Mouse (Mus musculus): ENCODE measurements at regions not wholly inside any gene's neighbourhood (a gene's known extent, or its start where the extent isn't known, plus 50 kb on each side); places are given as distances from the start of the nearest gene placed in this dataset.

- 91% methylated on average over 1 of the region's 1 CpGs for WGBS
- no peak for ATAC-seq (replicated peaks; ENCODE audit: low FRiP score)
Measured at GRCm38 (mm10) chr8:39218716-39219115, 1456.2 kb upstream of the Adam24 start.

DNA sequence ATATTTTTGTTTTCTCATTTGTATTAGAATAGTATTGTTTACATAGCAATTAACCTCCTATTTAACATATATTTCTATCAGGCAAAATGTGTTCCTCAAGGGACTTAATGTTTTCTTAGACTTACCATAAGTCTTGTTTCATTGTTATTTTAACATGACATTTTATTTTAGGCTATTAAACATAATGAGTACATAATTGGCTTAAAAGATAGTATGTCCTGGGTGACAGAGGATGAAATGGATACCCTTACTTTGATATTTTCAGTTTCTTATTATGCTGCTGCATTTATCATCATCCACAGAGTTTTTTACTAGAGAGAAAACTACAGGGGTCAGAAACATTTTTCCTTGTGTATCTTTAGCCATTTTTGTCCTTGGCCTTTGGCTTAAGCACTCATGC is 1447.6 kb upstream of the Adam24 start:
- no peaks in the 10 kb centered on the region for H3K4me1 ChIP-seq (replicated peaks; ENCODE audit: control insufficient read depth, insufficient read depth, low read length)
- H3K9ac ChIP-seq (ENCODE audit: low read depth, low read length): no peak overlapping the region
- H3K4me2 ChIP-seq: no peak overlapping the region
- H3K27ac ChIP-seq (ENCODE audit: low read depth, low read length): no peak overlapping the region
- H3K36me3 ChIP-seq (ENCODE audit: control insufficient read depth, insufficient read depth, low read length): no peaks in the 10 kb centered on the region
- no peaks in the 10 kb centered on the region for H3K9me3 ChIP-seq (ENCODE audit: control insufficient read depth, low read length)
- H3K27me3 ChIP-seq (replicated peaks; ENCODE audit: control insufficient read depth, insufficient read depth, low read length): no peaks in the 10 kb centered on the region
- ATAC-seq (replicated peaks; ENCODE audit: low FRiP score) (no peak), DNase-seq (ENCODE audit: low spot score) (no peak)
- H3K4me3 ChIP-seq (ENCODE audit: low read depth, low read length): no peak overlapping the region

More at GRCm38 (mm10) chr8:39218716-39219115, 1456.2 kb upstream of the Adam24 start:
- DNase-seq (ENCODE audit: low spot score): no peak
- Histone ChIP-seq H3K4me3 (ENCODE audit: low read depth, low read length) (no peak overlapping the region), H3K4me2 (no peak overlapping the region), H3K36me3 (ENCODE audit: control insufficient read depth, insufficient read depth, low read length) (no peaks in the 10 kb centered on the region), H3K9me3 (ENCODE audit: control insufficient read depth, low read length) (no peaks in the 10 kb centered on the region), H3K27me3 (replicated peaks; ENCODE audit: control insufficient read depth, insufficient read depth, low read length) (no peaks in the 10 kb centered on the region), H3K27ac (ENCODE audit: low read depth, low read length) (no peak overlapping the region), H3K9ac (ENCODE audit: low read depth, low read length) (no peak overlapping the region), H3K4me1 (replicated peaks; ENCODE audit: control insufficient read depth, insufficient read depth, low read length) (no peaks in the 10 kb centered on the region)

- DNase-seq (ENCODE audit: low spot score) (no peak), ATAC-seq (replicated peaks; ENCODE audit: low FRiP score) (no peak)
- no peaks in the 10 kb centered on the region for H3K9me3 ChIP-seq (ENCODE audit: control insufficient read depth, low read length)
- H3K4me2 ChIP-seq: no peak overlapping the region
- no peak overlapping the region for H3K27ac ChIP-seq (ENCODE audit: low read depth, low read length)
- H3K27me3 ChIP-seq (replicated peaks; ENCODE audit: control insufficient read depth, insufficient read depth, low read length): no peaks in the 10 kb centered on the region
- H3K36me3 ChIP-seq (ENCODE audit: control insufficient read depth, insufficient read depth, low read length): no peaks in the 10 kb centered on the region
- WGBS: 64% methylated on average over 5 of the region's 5 CpGs
- H3K4me3 ChIP-seq (ENCODE audit: low read depth, low read length): no peak overlapping the region
- no peaks in the 10 kb centered on the region for H3K4me1 ChIP-seq (replicated peaks; ENCODE audit: control insufficient read depth, insufficient read depth, low read length)
- no peak overlapping the region for H3K9ac ChIP-seq (ENCODE audit: low read depth, low read length)
Measured at GRCm38 (mm10) chr8:39268970-39269497, 1405.8 kb upstream of the Adam24 start.

- Histone ChIP-seq H3K4me3 (ENCODE audit: low read depth, low read length) (no peak overlapping the region), H3K4me1 (replicated peaks; ENCODE audit: control insufficient read depth, insufficient read depth, low read length) (0 out of 2 replicates have a peak, but pooled peaks cover 2% of the 10 kb centered on the region), H3K9me3 (ENCODE audit: control insufficient read depth, low read length) (no peaks in the 10 kb centered on the region), H3K9ac (ENCODE audit: low read depth, low read length) (no peak overlapping the region), H3K27me3 (replicated peaks; ENCODE audit: control insufficient read depth, insufficient read depth, low read length) (no peaks in the 10 kb centered on the region), H3K27ac (ENCODE audit: low read depth, low read length) (no peak overlapping the region), H3K36me3 (ENCODE audit: control insufficient read depth, insufficient read depth, low read length) (no peaks in the 10 kb centered on the region), H3K4me2 (peak overlapping the region; percentile 33)
- no peak for DNase-seq (ENCODE audit: low spot score)
- 7% methylated on average over 12 of the region's 12 CpGs for WGBS
- ATAC-seq (replicated peaks; ENCODE audit: low FRiP score): no peak; the same call in 1 of the 2 replicates
Measured at GRCm38 (mm10) chr8:39297548-39298306, 1377.2 kb upstream of the Adam24 start.

- H3K4me1 ChIP-seq (replicated peaks; ENCODE audit: control insufficient read depth, insufficient read depth, low read length): no peaks in the 10 kb centered on the region
- no peaks in the 10 kb centered on the region for H3K36me3 ChIP-seq (ENCODE audit: control insufficient read depth, insufficient read depth, low read length)
- DNase-seq (ENCODE audit: low spot score) (no peak), ATAC-seq (replicated peaks; ENCODE audit: low FRiP score) (no peak)
- no peaks in the 10 kb centered on the region for H3K9me3 ChIP-seq (ENCODE audit: control insufficient read depth, low read length)
- H3K4me2 ChIP-seq: no peak overlapping the region
- no peaks in the 10 kb centered on the region for H3K27me3 ChIP-seq (replicated peaks; ENCODE audit: control insufficient read depth, insufficient read depth, low read length)
- H3K4me3 ChIP-seq (ENCODE audit: low read depth, low read length): no peak overlapping the region
- H3K27ac ChIP-seq (ENCODE audit: low read depth, low read length): no peak overlapping the region
- H3K9ac ChIP-seq (ENCODE audit: low read depth, low read length): no peak overlapping the region
- WGBS: 78% methylated on average over 6 of the region's 6 CpGs
Measured at GRCm38 (mm10) chr8:39303742-39304336, 1371.0 kb upstream of the Adam24 start.

GRCm38 (mm10) chr8:39313854-39314253 is 1361.0 kb upstream of the Adam24 start:
- ATAC-seq (replicated peaks; ENCODE audit: low FRiP score) (no peak), DNase-seq (ENCODE audit: low spot score) (no peak)
- no peak overlapping the region for H3K27ac ChIP-seq (ENCODE audit: low read depth, low read length)
- 64% methylated on average over 3 of the region's 3 CpGs for WGBS
- no peaks in the 10 kb centered on the region for H3K36me3 ChIP-seq (ENCODE audit: control insufficient read depth, insufficient read depth, low read length)
- H3K4me3 ChIP-seq (ENCODE audit: low read depth, low read length): no peak overlapping the region
- no peaks in the 10 kb centered on the region for H3K4me1 ChIP-seq (replicated peaks; ENCODE audit: control insufficient read depth, insufficient read depth, low read length)
- H3K4me2 ChIP-seq: no peak overlapping the region
- H3K27me3 ChIP-seq (replicated peaks; ENCODE audit: control insufficient read depth, insufficient read depth, low read length): no peaks in the 10 kb centered on the region
- H3K9ac ChIP-seq (ENCODE audit: low read depth, low read length): no peak overlapping the region
- no peaks in the 10 kb centered on the region for H3K9me3 ChIP-seq (ENCODE audit: control insufficient read depth, low read length)

- Histone ChIP-seq H3K27me3 (replicated peaks; ENCODE audit: control insufficient read depth, insufficient read depth, low read length) (no peaks in the 10 kb centered on the region), H3K9me3 (ENCODE audit: control insufficient read depth, low read length) (no peaks in the 10 kb centered on the region), H3K4me2 (no peak overlapping the region), H3K36me3 (ENCODE audit: control insufficient read depth, insufficient read depth, low read length) (no peaks in the 10 kb centered on the region), H3K4me1 (replicated peaks; ENCODE audit: control insufficient read depth, insufficient read depth, low read length) (no peaks in the 10 kb centered on the region), H3K9ac (ENCODE audit: low read depth, low read length) (no peak overlapping the region), H3K27ac (ENCODE audit: low read depth, low read length) (no peak overlapping the region), H3K4me3 (ENCODE audit: low read depth, low read length) (no peak overlapping the region)
- DNase-seq (ENCODE audit: low spot score): no peak
- whole genome bisulfite sequencing: 84% methylated on average over 10 of the region's 10 CpGs
- no peak for ATAC-seq (replicated peaks; ENCODE audit: low FRiP score)
Measured at GRCm38 (mm10) chr8:39315521-39316233, 1359.2 kb upstream of the Adam24 start.

DNA sequence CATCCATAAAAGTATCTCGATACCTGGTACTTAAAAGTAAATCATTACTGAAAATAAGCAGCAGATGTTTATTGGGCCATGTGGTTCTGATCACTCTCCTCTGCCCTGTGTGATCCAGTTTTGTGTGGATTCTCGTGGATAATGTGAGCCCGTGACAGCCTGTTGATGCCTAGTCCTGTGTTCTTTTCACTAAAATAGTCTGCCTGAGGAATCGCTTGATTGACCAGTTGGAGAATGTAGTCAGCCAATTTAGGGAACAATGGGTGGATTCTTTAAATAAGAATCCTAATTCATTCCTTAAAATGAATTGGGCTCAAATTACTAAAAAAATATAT is 1358.7 kb upstream of the Adam24 start:
- Histone ChIP-seq H3K4me3 (ENCODE audit: low read depth, low read length) (no peak overlapping the region), H3K27ac (ENCODE audit: low read depth, low read length) (no peak overlapping the region), H3K9ac (ENCODE audit: low read depth, low read length) (no peak overlapping the region), H3K36me3 (ENCODE audit: control insufficient read depth, insufficient read depth, low read length) (no peaks in the 10 kb centered on the region), H3K4me1 (replicated peaks; ENCODE audit: control insufficient read depth, insufficient read depth, low read length) (no peaks in the 10 kb centered on the region), H3K27me3 (replicated peaks; ENCODE audit: control insufficient read depth, insufficient read depth, low read length) (no peaks in the 10 kb centered on the region), H3K4me2 (no peak overlapping the region), H3K9me3 (ENCODE audit: control insufficient read depth, low read length) (no peaks in the 10 kb centered on the region)
- ATAC-seq (replicated peaks; ENCODE audit: low FRiP score) (no peak), DNase-seq (ENCODE audit: low spot score) (no peak)
- 78% methylated on average over 4 of the region's 4 CpGs for WGBS
